ENCODE assay signal across 35 mouse cellular contexts in the genomic region with DNA sequence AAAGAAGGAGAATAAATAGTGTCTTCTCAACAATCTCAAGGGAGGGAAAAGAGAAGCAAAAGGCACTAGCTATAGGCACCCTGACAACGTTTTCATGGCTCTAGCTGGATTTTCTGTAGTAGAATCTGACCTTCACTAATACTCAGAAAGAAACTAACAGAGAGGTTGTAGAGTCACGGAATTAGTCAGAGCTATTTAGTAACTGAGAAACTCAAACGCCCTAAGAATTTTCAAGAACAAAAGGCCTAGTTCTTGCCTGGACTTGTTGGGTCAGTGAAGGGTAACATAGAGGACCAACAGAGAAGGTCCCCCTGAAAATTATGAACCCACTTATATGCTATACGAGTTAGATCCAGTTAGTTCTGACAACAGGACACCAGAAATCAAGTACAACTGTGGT.
"Had no signal": no experiment of that assay in that cellular context is flagged by ENCODE, and none has a peak within 500 bp of the region (broad histone marks: within the 10 kb centered on the region; RNA-seq: fewer than 3 reads in every experiment).

No protein-coding gene starts in this region.

- H3K27me3 ChIP-seq: heart, embryonic 12.5 days; heart, embryonic 13.5 days; heart, embryonic 15.5 days; hindbrain, embryonic 12.5 days; hindbrain, embryonic 13.5 days; hindbrain, embryonic 15.5 days; intestine, embryonic 15.5 days; kidney, embryonic 15.5 days had no signal

- H3K9ac ChIP-seq: heart, embryonic 12.5 days; heart, embryonic 13.5 days; heart, embryonic 15.5 days; hindbrain, embryonic 12.5 days; hindbrain, embryonic 13.5 days; hindbrain, embryonic 14.5 days; hindbrain, embryonic 15.5 days; intestine, embryonic 15.5 days; kidney, embryonic 15.5 days had no signal

- H3K36me3 ChIP-seq: heart, embryonic 12.5 days; heart, embryonic 13.5 days; heart, embryonic 15.5 days; hindbrain, embryonic 10.5 days; hindbrain, embryonic 12.5 days; hindbrain, embryonic 13.5 days; hindbrain, embryonic 15.5 days; intestine, embryonic 15.5 days; kidney, embryonic 15.5 days had no signal

- H3K9me3 ChIP-seq: heart, embryonic 12.5 days; heart, embryonic 13.5 days; heart, embryonic 15.5 days; hindbrain, embryonic 10.5 days; hindbrain, embryonic 12.5 days; hindbrain, embryonic 13.5 days; hindbrain, embryonic 15.5 days; intestine, embryonic 15.5 days; kidney, embryonic 15.5 days had no signal

- H3K4me1 ChIP-seq: heart, embryonic 12.5 days; heart, embryonic 13.5 days; heart, embryonic 15.5 days; hindbrain, embryonic 10.5 days; hindbrain, embryonic 12.5 days; hindbrain, embryonic 13.5 days; hindbrain, embryonic 15.5 days; intestine, embryonic 15.5 days; kidney, embryonic 15.5 days had no signal

- H3K4me3 ChIP-seq: heart, embryonic 12.5 days; heart, embryonic 13.5 days; heart, embryonic 15.5 days; hindbrain, embryonic 10.5 days; hindbrain, embryonic 12.5 days; hindbrain, embryonic 13.5 days; hindbrain, embryonic 15.5 days; intestine, embryonic 15.5 days; kidney, embryonic 15.5 days; layer of hippocampus, adult 2 months; left cerebral cortex, adult 2 months had no signal

- DNase-seq: heart, postnatal 10 days; heart, postnatal 14 days; heart, postnatal 36 days; heart, postnatal 4 days; kidney, adult 11 months; kidney, adult 18-20 months; kidney, adult 2 months; kidney, adult 8-10 months; kidney, adult 9 months; kidney, postnatal 10 days; kidney, postnatal 14 days; kidney, postnatal 25 days; kidney, postnatal 36 days; kidney, postnatal 4 days; layer of hippocampus, adult 9-11 months; layer of hippocampus, postnatal 36 days had no signal

- ATAC-seq: hindbrain, embryonic 16.5 days; hindbrain, postnatal 0 days; inflammation-experienced regulatory T-cells, adult 6 months; intestine, embryonic 15.5 days; intestine, embryonic 16.5 days; intestine, postnatal 0 days had no signal

- H3K4me2 ChIP-seq: heart, embryonic 11.5 days; heart, embryonic 12.5 days; heart, embryonic 13.5 days; heart, embryonic 15.5 days; hindbrain, embryonic 12.5 days; hindbrain, embryonic 13.5 days; hindbrain, embryonic 14.5 days; hindbrain, embryonic 15.5 days; intestine, embryonic 15.5 days; kidney, embryonic 15.5 days had no signal

- H3K27ac ChIP-seq: heart, embryonic 13.5 days; heart, embryonic 15.5 days; hindbrain, embryonic 10.5 days; hindbrain, embryonic 12.5 days; hindbrain, embryonic 13.5 days; hindbrain, embryonic 14.5 days; hindbrain, embryonic 15.5 days; hindbrain, postnatal 0 days; intestine, embryonic 15.5 days; kidney, embryonic 15.5 days; kidney, postnatal 0 days; layer of hippocampus, adult 2 months; left cerebral cortex, adult 2 months had no signal
